Mouse (Mus musculus): ENCODE results near the gene Fam104a. TPM values are rescaled to one million over a fixed set of nuclear protein-coding genes. Genes with fewer than 3 reads are reported as not detected.

The Fam104a gene
- total RNA-seq, 1 experiment from 2014 or later, result 22.5 TPM

Other genes with a start within 250 kb of the Fam104a start
- 3.2 and 5.6 TPM in 2 replicates for gene Sstr2, start 64.8 kb downstream of the Fam104a start, total RNA-seq (2017)
- 17.2 and 19.2 TPM in 2 replicates for gene Cog1, start 35.0 kb downstream of the Fam104a start, total RNA-seq (2017)
- 19.0 and 25.3 TPM in 2 replicates for gene Slc39a11, start 34.1 kb downstream of the Fam104a start, total RNA-seq (2017)
- 10.4 and 19.1 TPM in 2 replicates for gene D11Wsu47e, start 257 bp upstream of the Fam104a start, total RNA-seq (2017)
- not detected in 2 replicates for gene Cpsf4l, start 25.9 kb upstream of the Fam104a start, total RNA-seq (2017)
- gene Cdc42ep4, start 67.7 kb upstream of the Fam104a start, total RNA-seq (2017), result 10.9 and 12.4 TPM in 2 replicates

All from common myeloid progenitor, adult 5-6 weeks (primary cell).